Mouse (Mus musculus): ENCODE results near the gene Timp4.

- TF ChIP-seq POLR2A (IDR thresholded peaks at IDR 0.05; ENCODE audit: low read depth, low read length) (no peak), CTCF (IDR thresholded peaks at IDR 0.05; ENCODE audit: extremely low read depth, insufficient read depth, insufficient read length, insufficient replicate concordance) (no peak)
These were observed 21.4 kb downstream of the Timp4 start for GRCm38 (mm10) chr6:115230557-115230956.

Data from spleen, adult 2 months (tissue).